ENCODE assay signal across 33 mouse cellular contexts in the genomic region with DNA sequence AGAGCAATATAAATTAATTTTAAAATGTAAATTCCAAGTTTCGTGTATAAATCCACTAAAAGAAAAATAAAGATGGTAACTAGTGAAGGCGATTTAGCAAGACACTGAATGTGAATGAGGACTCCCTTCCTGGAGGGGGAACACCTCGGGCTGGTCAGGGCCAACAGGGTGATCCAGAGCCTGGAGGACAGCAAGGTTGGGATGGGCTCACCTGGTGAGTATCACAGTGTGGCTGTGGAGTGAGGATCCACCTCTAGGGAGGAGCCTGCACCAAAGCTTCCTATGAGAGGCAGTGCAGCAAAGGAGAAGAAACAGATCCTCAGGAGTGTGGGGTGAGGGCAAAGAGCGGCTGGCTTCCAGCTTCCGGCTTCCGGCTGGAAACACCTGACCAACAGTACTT. TPM values are rescaled to one million over a fixed set of nuclear protein-coding genes. Genes with fewer than 3 reads are reported as not detected.
DNase-seq lines count a peak whose midpoint lies in the region; ATAC-seq and TF ChIP-seq lines count a peak whose summit lies in the region.
"Had no signal": no experiment of that assay in that cellular context is flagged by ENCODE, and none has a peak within 500 bp of the region (broad histone marks: within the 10 kb centered on the region; RNA-seq: fewer than 3 reads in every experiment).

No protein-coding gene starts in this region.

- H3K4me1 ChIP-seq in forebrain, embryonic 12.5 days = peaks cover 3% of the 10 kb centered on the region; the same call in 1 of the 2 replicates
- no peaks in the 10 kb centered on the region for H3K4me1 ChIP-seq in forebrain, postnatal 0 days (ENCODE audit: insufficient read depth)
- no peaks in the 10 kb centered on the region for H3K4me1 ChIP-seq in hindbrain, embryonic 11.5 days (replicated peaks; ENCODE audit: control insufficient read depth, insufficient read depth, low read length)
- no peaks in the 10 kb centered on the region for H3K4me1 ChIP-seq in hindbrain, embryonic 16.5 days (ENCODE audit: control insufficient read depth, insufficient read depth, low read depth, low read length)
- peaks cover 11% of the 10 kb centered on the region for H3K4me1 ChIP-seq in midbrain, embryonic 12.5 days
- no peaks in the 10 kb centered on the region for H3K4me1 ChIP-seq in midbrain, embryonic 16.5 days (ENCODE audit: control insufficient read depth, insufficient read depth, low read length)
- peaks cover 13% of the 10 kb centered on the region for H3K4me1 ChIP-seq in forebrain, embryonic 15.5 days
- H3K4me1 ChIP-seq: heart, embryonic 13.5 days; intestine, embryonic 15.5 days; liver, embryonic 13.5 days; megakaryocyte, embryonic 14.5 days; neural tube, embryonic 12.5 days had no signal

- H3K4me2 ChIP-seq in forebrain, embryonic 12.5 days = no peak overlapping the region
- H3K4me2 ChIP-seq in forebrain, postnatal 0 days (ENCODE audit: low read depth) = no peak overlapping the region
- no peak overlapping the region for H3K4me2 ChIP-seq in hindbrain, embryonic 11.5 days (replicated peaks; ENCODE audit: low read depth, low read length)
- no peak overlapping the region for H3K4me2 ChIP-seq in hindbrain, embryonic 16.5 days (ENCODE audit: low read length)
- no peak overlapping the region for H3K4me2 ChIP-seq in midbrain, embryonic 12.5 days (replicated peaks)
- H3K4me2 ChIP-seq in midbrain, embryonic 16.5 days (ENCODE audit: low read length) = no peak overlapping the region
- no peak overlapping the region for H3K4me2 ChIP-seq in forebrain, embryonic 15.5 days (replicated peaks)
- H3K4me2 ChIP-seq: heart, embryonic 13.5 days; intestine, embryonic 15.5 days; limb, embryonic 15.5 days; liver, embryonic 13.5 days; neural tube, embryonic 12.5 days had no signal

- no peaks in the 10 kb centered on the region for H3K27me3 ChIP-seq in forebrain, embryonic 12.5 days
- H3K27me3 ChIP-seq in forebrain, postnatal 0 days (ENCODE audit: insufficient read depth, low read length) = no peaks in the 10 kb centered on the region
- H3K27me3 ChIP-seq in hindbrain, embryonic 11.5 days (ENCODE audit: control insufficient read depth, insufficient read depth, low read length) = no peaks in the 10 kb centered on the region
- no peaks in the 10 kb centered on the region for H3K27me3 ChIP-seq in hindbrain, embryonic 16.5 days (replicated peaks; ENCODE audit: control insufficient read depth, insufficient read depth, low read length)
- no peaks in the 10 kb centered on the region for H3K27me3 ChIP-seq in midbrain, embryonic 12.5 days
- no peaks in the 10 kb centered on the region for H3K27me3 ChIP-seq in midbrain, embryonic 16.5 days (ENCODE audit: control insufficient read depth, insufficient read depth, low read depth, low read length)
- no peaks in the 10 kb centered on the region for H3K27me3 ChIP-seq in forebrain, embryonic 15.5 days
- H3K27me3 ChIP-seq: heart, embryonic 13.5 days; intestine, embryonic 15.5 days; liver, embryonic 13.5 days; megakaryocyte, embryonic 14.5 days; neural tube, embryonic 12.5 days had no signal

- no peak for DNase-seq in forebrain, postnatal 0 days
- DNase-seq in hindbrain, embryonic 11.5 days (ENCODE audit: low spot score) = no peak
- DNase-seq: adrenal gland, postnatal 10 days; cerebellum, adult 9-10 months; gastrocnemius, postnatal 25 days; heart, adult 2 months; heart, postnatal 10 days; kidney, adult 2 months; kidney, postnatal 10 days; layer of hippocampus, postnatal 36 days; liver, embryonic 13.5 days; lung, adult 18-20 months; lung, postnatal 4 days; right cerebral cortex, adult 18-20 months; spleen, adult 18-20 months; thymus, postnatal 4 days had no signal

- ATAC-seq in forebrain, embryonic 12.5 days (ENCODE audit: low FRiP score) = peak; percentile 39; the same call in 1 of the 2 replicates
- ATAC-seq in forebrain, postnatal 0 days = no peak
- peak; percentile 22; the same call in 1 of the 2 replicates for ATAC-seq in hindbrain, embryonic 11.5 days (ENCODE audit: low FRiP score)
- ATAC-seq in hindbrain, embryonic 16.5 days = no peak
- peak; percentile 59; the same call in 1 of the 2 replicates for ATAC-seq in midbrain, embryonic 12.5 days (ENCODE audit: low FRiP score, low read depth)
- no peak for ATAC-seq in midbrain, embryonic 16.5 days
- ATAC-seq in forebrain, embryonic 15.5 days (replicated peaks) = 0 out of 2 replicates have a peak, but pooled peaks have one; percentile 46
- ATAC-seq in granulocyte monocyte progenitor cell, adult 5-6 weeks (replicated peaks; ENCODE audit: poor library complexity, severe bottlenecking) = no peak
- ATAC-seq: intestine, embryonic 15.5 days; lung, postnatal 0 days; Patski had no signal

- 87% methylated on average over 6 of the region's 6 CpGs for WGBS in forebrain, embryonic 12.5 days
- 76% methylated on average over 6 of the region's 6 CpGs for WGBS in forebrain, postnatal 0 days
- WGBS in hindbrain, embryonic 11.5 days = 66% methylated on average over 6 of the region's 6 CpGs
- WGBS in hindbrain, embryonic 16.5 days = 83% methylated on average over 6 of the region's 6 CpGs
- 76% methylated on average over 6 of the region's 6 CpGs for WGBS in midbrain, embryonic 12.5 days
- 76% methylated on average over 6 of the region's 6 CpGs for WGBS in midbrain, embryonic 16.5 days
- WGBS in forebrain, embryonic 15.5 days = 76% methylated on average over 6 of the region's 6 CpGs

- H3K4me3 ChIP-seq in forebrain, embryonic 12.5 days (replicated peaks) = no peak overlapping the region
- no peak overlapping the region for H3K4me3 ChIP-seq in forebrain, postnatal 0 days (ENCODE audit: low read depth, low read length)
- H3K4me3 ChIP-seq in hindbrain, embryonic 11.5 days (ENCODE audit: low read depth, low read length) = no peak overlapping the region
- H3K4me3 ChIP-seq in hindbrain, embryonic 16.5 days (ENCODE audit: low read length) = no peak overlapping the region
- H3K4me3 ChIP-seq in midbrain, embryonic 12.5 days = no peak overlapping the region
- no peak overlapping the region for H3K4me3 ChIP-seq in midbrain, embryonic 16.5 days (ENCODE audit: low read depth, low read length)
- H3K4me3 ChIP-seq in forebrain, embryonic 15.5 days = no peak overlapping the region
- H3K4me3 ChIP-seq: erythroblast, embryonic 14.5 days; heart, adult 2 months; heart, embryonic 13.5 days; intestine, embryonic 15.5 days; limb, embryonic 10.5 days; limb, embryonic 15.5 days; liver, embryonic 13.5 days; megakaryocyte, embryonic 14.5 days; neural tube, embryonic 12.5 days had no signal

- TF ChIP-seq CTCF in forebrain, postnatal 0 days (IDR thresholded peaks at IDR 0.05; ENCODE audit: low read depth) = no peak

- no peak overlapping the region for H3K27ac ChIP-seq in forebrain, embryonic 12.5 days
- H3K27ac ChIP-seq in forebrain, postnatal 0 days (ENCODE audit: low read depth, low read length) = no peak overlapping the region
- no peak overlapping the region for H3K27ac ChIP-seq in hindbrain, embryonic 11.5 days (ENCODE audit: low read depth, low read length)
- H3K27ac ChIP-seq in hindbrain, embryonic 16.5 days (ENCODE audit: low read depth, low read length) = no peak overlapping the region
- no peak overlapping the region for H3K27ac ChIP-seq in midbrain, embryonic 12.5 days (replicated peaks)
- no peak overlapping the region for H3K27ac ChIP-seq in midbrain, embryonic 16.5 days (ENCODE audit: low read length)
- H3K27ac ChIP-seq in forebrain, embryonic 15.5 days (replicated peaks) = no peak overlapping the region
- H3K27ac ChIP-seq: heart, adult 2 months; heart, embryonic 13.5 days; intestine, embryonic 15.5 days; limb, embryonic 10.5 days; limb, embryonic 15.5 days; liver, embryonic 13.5 days; neural tube, embryonic 12.5 days had no signal

- H3K9ac ChIP-seq in forebrain, embryonic 12.5 days = no peak overlapping the region
- no peak overlapping the region for H3K9ac ChIP-seq in forebrain, postnatal 0 days
- H3K9ac ChIP-seq in hindbrain, embryonic 11.5 days (ENCODE audit: low read depth, low read length) = no peak overlapping the region
- H3K9ac ChIP-seq in hindbrain, embryonic 16.5 days (ENCODE audit: low read depth, low read length) = no peak overlapping the region
- H3K9ac ChIP-seq in midbrain, embryonic 12.5 days (replicated peaks) = no peak overlapping the region
- H3K9ac ChIP-seq in midbrain, embryonic 16.5 days (ENCODE audit: low read depth, low read length) = no peak overlapping the region
- H3K9ac ChIP-seq in forebrain, embryonic 15.5 days (replicated peaks) = no peak overlapping the region
- H3K9ac ChIP-seq: heart, embryonic 13.5 days; intestine, embryonic 15.5 days; limb, embryonic 15.5 days; liver, embryonic 13.5 days; neural tube, embryonic 12.5 days had no signal

- H3K36me3 ChIP-seq in forebrain, embryonic 12.5 days (replicated peaks) = no peaks in the 10 kb centered on the region
- no peaks in the 10 kb centered on the region for H3K36me3 ChIP-seq in forebrain, postnatal 0 days (ENCODE audit: insufficient read depth)
- no peaks in the 10 kb centered on the region for H3K36me3 ChIP-seq in hindbrain, embryonic 11.5 days (ENCODE audit: control insufficient read depth, insufficient read depth, low read length)
- no peaks in the 10 kb centered on the region for H3K36me3 ChIP-seq in hindbrain, embryonic 16.5 days (ENCODE audit: control insufficient read depth, insufficient read depth, low read length)
- no peaks in the 10 kb centered on the region for H3K36me3 ChIP-seq in midbrain, embryonic 12.5 days
- no peaks in the 10 kb centered on the region for H3K36me3 ChIP-seq in midbrain, embryonic 16.5 days (ENCODE audit: control insufficient read depth, insufficient read depth, low read length)
- no peaks in the 10 kb centered on the region for H3K36me3 ChIP-seq in forebrain, embryonic 15.5 days
- H3K36me3 ChIP-seq: heart, embryonic 13.5 days; intestine, embryonic 15.5 days; limb, embryonic 10.5 days; limb, embryonic 15.5 days; liver, embryonic 13.5 days; neural tube, embryonic 12.5 days had no signal

- H3K9me3 ChIP-seq in forebrain, embryonic 12.5 days = no peaks in the 10 kb centered on the region
- H3K9me3 ChIP-seq in forebrain, postnatal 0 days (ENCODE audit: low read length) = no peaks in the 10 kb centered on the region
- no peaks in the 10 kb centered on the region for H3K9me3 ChIP-seq in hindbrain, embryonic 11.5 days (ENCODE audit: control insufficient read depth, low read length)
- H3K9me3 ChIP-seq in hindbrain, embryonic 16.5 days (ENCODE audit: control insufficient read depth, low read length) = no peaks in the 10 kb centered on the region
- no peaks in the 10 kb centered on the region for H3K9me3 ChIP-seq in midbrain, embryonic 12.5 days
- no peaks in the 10 kb centered on the region for H3K9me3 ChIP-seq in midbrain, embryonic 16.5 days (replicated peaks; ENCODE audit: control insufficient read depth, low read length, poor library complexity, severe bottlenecking)
- H3K9me3 ChIP-seq in forebrain, embryonic 15.5 days = no peaks in the 10 kb centered on the region
- H3K9me3 ChIP-seq: heart, embryonic 13.5 days; intestine, embryonic 15.5 days; limb, embryonic 10.5 days; limb, embryonic 15.5 days; liver, embryonic 13.5 days; neural tube, embryonic 12.5 days had no signal

RNA-seq across cellular contexts. Expression of gene Bmpr1b, which starts 40.8 kb away (rescaled TPM):
- 12.0 TPM in 2 replicates for polyA plus RNA-seq in forebrain, embryonic 12.5 days (2016; fragmentation: Nextera tagmentation; extraction: Ambion mirVana)
- 7.4 and 9.3 TPM in 2 replicates for total RNA-seq in forebrain, postnatal 0 days (2014; rRNA removed)
- 2.4 and 3.0 TPM in 2 replicates for polyA plus RNA-seq in forebrain, postnatal 0 days (2015; fragmentation: Nextera tagmentation; extraction: Ambion mirVana)
- 11.0 and 14.4 TPM in 2 replicates for polyA plus RNA-seq in hindbrain, embryonic 11.5 days (2014; fragmentation: Nextera tagmentation; extraction: Ambion mirVana)
- 4.5 and 4.8 TPM in 2 replicates for polyA plus RNA-seq in hindbrain, embryonic 16.5 days (2015; fragmentation: Nextera tagmentation; extraction: Ambion mirVana)
- polyA plus RNA-seq in midbrain, embryonic 12.5 days (2016; fragmentation: Nextera tagmentation; extraction: Ambion mirVana) = 5.8 and 8.1 TPM in 2 replicates
- 2.1 and 3.6 TPM in 2 replicates for polyA plus RNA-seq in midbrain, embryonic 16.5 days (2015; fragmentation: Nextera tagmentation; extraction: Ambion mirVana)
- polyA plus RNA-seq in forebrain, embryonic 15.5 days (2015; fragmentation: Nextera tagmentation; extraction: Ambion mirVana) = 5.5 and 5.8 TPM in 2 replicates
- not detected in 2 replicates for total RNA-seq in granulocyte monocyte progenitor cell, adult 5-6 weeks (2014; fragmentation: Nextera tagmentation)
- not detected in 2 replicates for total RNA-seq in granulocyte monocyte progenitor cell, adult 5-6 weeks (2017)
- total RNA-seq: hematopoietic stem cell, adult 5-6 weeks; MEL had no signal
- polyA plus RNA-seq: erythroblast, embryonic 14.5 days; Patski had no signal

Comparison
In these comparisons a context has a peak if more than half of its experiments do, and no peak if none do; other contexts are left out.
1. ATAC-seq: peak in forebrain, embryonic 12.5 days (single experiment), hindbrain, embryonic 11.5 days (single experiment), midbrain, embryonic 12.5 days (single experiment) and forebrain, embryonic 15.5 days (single experiment); none in forebrain, postnatal 0 days (single experiment), hindbrain, embryonic 16.5 days (single experiment), midbrain, embryonic 16.5 days (single experiment) and granulocyte monocyte progenitor cell, adult 5-6 weeks (single experiment).